Mouse (Mus musculus) MEL (cell line): ENCODE results near the gene Rps15a. TPM values are rescaled to one million over a fixed set of nuclear protein-coding genes. Genes with fewer than 3 reads are reported as not detected.

Experiments used
- DNase-seq: peaks from one replicate; pipeline ENCODE4 v3.0.0; 2011; ENCODE audit warnings: low read depth, low spot score
- H3K27ac ChIP-seq: 2 replicates; pipeline ENCODE4 v1.5.1; 2012; ENCODE audit warnings: low read depth, mild to moderate bottlenecking, control low read depth, low read length, moderate library complexity; ENCODE audit not compliant: control insufficient read depth
- H3K27me3 ChIP-seq, 2 experiments: fragments of 150-350 bp in 1 of 2; sonication (generic) in 1 of 2; 2 replicates each; pipeline ENCODE4 v1.6.1; 2012; ENCODE audit warnings: low read length in 2 of 2, mild to moderate bottlenecking in 2 of 2, improper control_type of control experiment in 1 of 2, moderate library complexity in 1 of 2; ENCODE audit not compliant: insufficient read depth in 2 of 2, control insufficient read depth in 1 of 2
- H3K36me3 ChIP-seq, 2 experiments: 2 replicates each; pipeline ENCODE4 v1.6.1; 2012 to 2014; ENCODE audit warnings: low read length in 2 of 2, improper control_type of control experiment in 1 of 2, inconsistent platforms in 1 of 2, mild to moderate bottlenecking in 1 of 2; ENCODE audit not compliant: insufficient read depth in 2 of 2, control insufficient read depth in 1 of 2
- H3K4me1 ChIP-seq, 2 experiments: fragments of 150-350 bp in 1 of 2; sonication (generic) in 1 of 2; 2 replicates each; pipeline ENCODE4 v1.6.1; 2012; ENCODE audit warnings: low read length in 2 of 2, improper control_type of control experiment in 1 of 2, mild to moderate bottlenecking in 1 of 2; ENCODE audit not compliant: insufficient read depth in 2 of 2, control insufficient read depth in 1 of 2
- H3K4me3 ChIP-seq, 2 experiments: fragments of 150-350 bp in 1 of 2; sonication (generic) in 1 of 2; 2 replicates each; pipeline ENCODE4 v1.5.1; 2012; ENCODE audit warnings: low read depth in 2 of 2, low read length in 2 of 2, mild to moderate bottlenecking in 2 of 2, moderate library complexity in 2 of 2, control low read depth in 1 of 2, improper control_type of control experiment in 1 of 2; ENCODE audit not compliant: control insufficient read depth in 1 of 2, insufficient read depth in 1 of 2
- H3K79me2 ChIP-seq: 2 replicates; pipeline ENCODE4 v1.6.1; 2012; ENCODE audit warnings: mild to moderate bottlenecking, low read length, moderate library complexity; ENCODE audit not compliant: control insufficient read depth, poor library complexity, insufficient read depth
- H3K9ac ChIP-seq: 2 replicates; pipeline ENCODE4 v1.6.1; 2012; ENCODE audit warnings: low read depth, mild to moderate bottlenecking, control low read depth, low read length, moderate library complexity; ENCODE audit not compliant: control insufficient read depth, poor library complexity, severe bottlenecking
- H3K9me3 ChIP-seq: fragments of 150-350 bp; sonication (generic); replicated peaks from 2 replicates; pipeline ENCODE4 v1.6.1; 2012; ENCODE audit warnings: mild to moderate bottlenecking, low read length, improper control_type of control experiment, moderate library complexity; ENCODE audit not compliant: insufficient read depth
- BHLHE40 ChIP-seq: IDR thresholded peaks from 2 replicates; pipeline ENCODE4 v1.6.1; 2012; ENCODE audit warnings: low read depth, mild to moderate bottlenecking, inconsistent platforms, low read length, improper control_type of control experiment, borderline replicate concordance
- EP300 ChIP-seq, 2 experiments: IDR thresholded peaks; 2 replicates each; pipeline ENCODE4 v1.6.1; 2011; ENCODE audit warnings: improper control_type of control experiment in 2 of 2, low read length in 2 of 2, low read depth in 1 of 2, mild to moderate bottlenecking in 1 of 2
- ETS1 ChIP-seq: IDR thresholded peaks from 2 replicates; pipeline ENCODE4 v1.6.1; 2012; ENCODE audit warnings: low read depth, mild to moderate bottlenecking, inconsistent platforms, low read length, improper control_type of control experiment, moderate library complexity
- GABPA ChIP-seq: IDR thresholded peaks from 2 replicates; pipeline ENCODE4 v1.6.1; 2012; ENCODE audit warnings: low read depth, mild to moderate bottlenecking, inconsistent platforms, low read length, improper control_type of control experiment, moderate library complexity
- HCFC1 ChIP-seq: IDR thresholded peaks from 2 replicates; pipeline ENCODE4 v1.6.1; 2012; ENCODE audit warnings: low read depth, mild to moderate bottlenecking, inconsistent platforms, low read length, improper control_type of control experiment, moderate library complexity
- JUND ChIP-seq: IDR thresholded peaks from 2 replicates; pipeline ENCODE4 v1.6.1; 2011; ENCODE audit warnings: low read depth, mild to moderate bottlenecking, improper control_type of control experiment, low read length
- MAFK ChIP-seq: IDR thresholded peaks from 2 replicates; pipeline ENCODE4 v1.6.1; 2011; ENCODE audit warnings: low read depth, mild to moderate bottlenecking, low read length, improper control_type of control experiment, borderline replicate concordance
- MAX ChIP-seq: IDR thresholded peaks from 2 replicates; pipeline ENCODE4 v1.6.1; 2011; ENCODE audit warnings: low read length, improper control_type of control experiment
- MYC ChIP-seq: IDR thresholded peaks from 2 replicates; pipeline ENCODE4 v1.6.1; 2011; ENCODE audit warnings: low read depth, mild to moderate bottlenecking, low read length, improper control_type of control experiment, moderate library complexity
- NRF1 ChIP-seq: IDR thresholded peaks from 2 replicates; pipeline ENCODE4 v1.6.1; 2014; ENCODE audit warnings: low read depth, mild to moderate bottlenecking, inconsistent platforms, low read length, improper control_type of control experiment, moderate library complexity; ENCODE audit not compliant: poor library complexity, insufficient read depth, severe bottlenecking
- POLR2A ChIP-seq, 2 experiments: IDR thresholded peaks; 2 replicates each; pipeline ENCODE4 v1.6.1; 2011 to 2012; ENCODE audit warnings: low read length in 2 of 2, mild to moderate bottlenecking in 2 of 2, control low read depth in 1 of 2, improper control_type of control experiment in 1 of 2, low read depth in 1 of 2, moderate library complexity in 1 of 2; ENCODE audit not compliant: control insufficient read depth in 1 of 2, insufficient read depth in 1 of 2, poor library complexity in 1 of 2
- POLR2AphosphoS2 ChIP-seq: IDR thresholded peaks from 2 replicates; pipeline ENCODE4 v1.6.1; 2011; ENCODE audit warnings: low read length, improper control_type of control experiment
- RCOR1 ChIP-seq: IDR thresholded peaks from 2 replicates; pipeline ENCODE4 v1.6.1; 2012; ENCODE audit warnings: low read depth, mild to moderate bottlenecking, inconsistent platforms, low read length, improper control_type of control experiment
- SIN3A ChIP-seq: IDR thresholded peaks from 2 replicates; pipeline ENCODE4 v1.6.1; 2012; ENCODE audit warnings: low read length, improper control_type of control experiment, inconsistent platforms
- SMC3 ChIP-seq: IDR thresholded peaks from 2 replicates; pipeline ENCODE4 v1.6.1; 2011; ENCODE audit warnings: low read depth, low read length, improper control_type of control experiment
- TAL1 ChIP-seq: IDR thresholded peaks from 2 replicates; pipeline ENCODE4 v1.6.1; 2012; ENCODE audit warnings: mild to moderate bottlenecking, inconsistent platforms, low read length, moderate library complexity, mixed read lengths
- TCF12 ChIP-seq: IDR thresholded peaks from 2 replicates; pipeline ENCODE4 v1.6.1; 2014; ENCODE audit warnings: low read depth, mild to moderate bottlenecking, inconsistent platforms, low read length, improper control_type of control experiment, moderate library complexity
- USF1 ChIP-seq: IDR thresholded peaks from 2 replicates; pipeline ENCODE4 v1.6.1; 2014; ENCODE audit warnings: low read depth, mild to moderate bottlenecking, inconsistent platforms, low read length, improper control_type of control experiment, moderate library complexity
- USF2 ChIP-seq, 2 experiments: IDR thresholded peaks; 2 replicates each; pipeline ENCODE4 v1.6.1; 2011 to 2012; ENCODE audit warnings: improper control_type of control experiment in 2 of 2, low read length in 2 of 2, borderline replicate concordance in 1 of 2, inconsistent platforms in 1 of 2, low read depth in 1 of 2, mild to moderate bottlenecking in 1 of 2; ENCODE audit not compliant: insufficient read depth in 1 of 2
- ZC3H11A ChIP-seq: IDR thresholded peaks from 2 replicates; pipeline ENCODE4 v1.6.1; 2012; ENCODE audit warnings: low read depth, mild to moderate bottlenecking, inconsistent platforms, low read length, improper control_type of control experiment
- ZKSCAN1 ChIP-seq: IDR thresholded peaks from 2 replicates; pipeline ENCODE4 v1.6.1; 2012; ENCODE audit warnings: low read depth, mild to moderate bottlenecking, inconsistent platforms, low read length, improper control_type of control experiment, moderate library complexity
- polyA plus RNA-seq, 2 experiments: library from polyadenylated mRNA; stranded (reverse) in 1 of 2; unstranded in 1 of 2; fragments of >175 nt in 1 of 2; fragments of >200 nt in 1 of 2; gene quantifications; 2 replicates each; pipeline versions ENCODE4 v1.2.1 to v1.2.4; 2012; ENCODE audit warnings: low replicate concordance in 2 of 2, low read depth in 1 of 2; ENCODE audit not compliant: insufficient read length in 2 of 2, insufficient read depth in 1 of 2, missing spikeins in 1 of 2
- total RNA-seq: library from RNA; depleted of rRNA; stranded (reverse); fragments of 300-350 nt; gene quantifications from 2 replicates; pipeline ENCODE4 v1.2.3, GENCODE M21; 2012

Gene Rps15a
- total and polyA plus RNA-seq, 3 experiments = 589 to 2,420 TPM; not detected in 1

GRCm38 (mm10) chr7:118104458-118105052, 11.4 kb downstream of the Rps15a start:
- no peak overlapping the region for H3K9ac ChIP-seq

GRCm38 (mm10) chr7:118103462-118104379, 12.3 kb downstream of the Rps15a start:
- DNase-seq = peak; percentile 52
- H3K36me3 ChIP-seq = peaks cover 9 to 41% of the 10 kb centered on the region in 2 experiments

More at GRCm38 (mm10) chr7:118104458-118105052, 11.4 kb downstream of the Rps15a start:
- Histone ChIP-seq H3K79me2 (peaks cover 6% of the 10 kb centered on the region; the same call in 1 of the 2 replicates), H3K27me3 (no peaks in the 10 kb centered on the region), H3K4me3 (no peak overlapping the region), H3K36me3 (peaks cover 13 to 48% of the 10 kb centered on the region in 2 experiments), H3K27ac (peak overlapping the region; percentile 68), H3K9me3 (no peaks in the 10 kb centered on the region), H3K4me1 (peaks cover 0 to 34% of the 10 kb centered on the region in 2 experiments; a peak in 2 of 4 replicates)
- TF ChIP-seq TAL1 (no peak), POLR2AphosphoS2 (peak; percentile 63), USF1 (peak; percentile 86), ZC3H11A (no peak), POLR2A (IDR thresholded peaks at IDR 0.05; ENCODE audit: control insufficient read depth in 1 of 2, insufficient read depth in 1 of 2, low read depth in 1 of 2, low read length in 2 of 2, poor library complexity in 1 of 2) (peak in 1 of 2 experiments; percentile 64; a peak in 2 of 4 replicates), GABPA (peak; percentile 97), ETS1 (peak; percentile 99), RCOR1 (peak; percentile 69), HCFC1 (peak; percentile 40; the same call in 1 of the 2 replicates), SMC3 (no peak), MAFK (peak; percentile 99), USF2 (IDR thresholded peaks at IDR 0.05; ENCODE audit: borderline replicate concordance in 1 of 2, insufficient read depth in 1 of 2, low read depth in 1 of 2, low read length in 2 of 2) (0 out of 4 replicates have a peak, but pooled peaks of 1 of the 2 experiments have one; percentile 36), SIN3A (peak; percentile 84), JUND (peak; percentile 94), TCF12 (no peak), ZKSCAN1 (no peak), MYC (no peak), MAX (no peak), BHLHE40 (peak; percentile 36; the same call in 1 of the 2 replicates), EP300 (IDR thresholded peaks at IDR 0.05; ENCODE audit: low read depth in 1 of 2, low read length in 2 of 2) (peak; percentile 80 to 84)
- peak; percentile 95 for DNase-seq

More at GRCm38 (mm10) chr7:118103462-118104379, 12.3 kb downstream of the Rps15a start:
- H3K4me3 ChIP-seq = no peak overlapping the region
- H3K9me3 ChIP-seq = no peaks in the 10 kb centered on the region
- no peak for TF ChIP-seq NRF1
- TF ChIP-seq POLR2AphosphoS2 = peak; percentile 43
- peak in 1 of 2 experiments; percentile 8; a peak in 1 of 4 replicates for TF ChIP-seq POLR2A (IDR thresholded peaks at IDR 0.05; ENCODE audit: control insufficient read depth in 1 of 2, insufficient read depth in 1 of 2, low read depth in 1 of 2, low read length in 2 of 2, poor library complexity in 1 of 2)
- H3K27ac ChIP-seq = peak overlapping the region; percentile 20; the same call in 1 of the 2 replicates
- peaks cover 2% of the 10 kb centered on the region; the same call in 1 of the 2 replicates for H3K79me2 ChIP-seq
- H3K4me1 ChIP-seq = peaks cover 0 to 27% of the 10 kb centered on the region in 2 experiments; a peak in 2 of 4 replicates
- H3K9ac ChIP-seq = no peak overlapping the region
- H3K27me3 ChIP-seq = no peaks in the 10 kb centered on the region
